Mouse (Mus musculus): ENCODE results near the gene 4833427G06Rik. TPM values are rescaled to one million over a fixed set of nuclear protein-coding genes. Genes with fewer than 3 reads are reported as not detected.

Gene 4833427G06Rik
- total RNA-seq, 2 experiments from 2014 or later, result not detected

DNA sequence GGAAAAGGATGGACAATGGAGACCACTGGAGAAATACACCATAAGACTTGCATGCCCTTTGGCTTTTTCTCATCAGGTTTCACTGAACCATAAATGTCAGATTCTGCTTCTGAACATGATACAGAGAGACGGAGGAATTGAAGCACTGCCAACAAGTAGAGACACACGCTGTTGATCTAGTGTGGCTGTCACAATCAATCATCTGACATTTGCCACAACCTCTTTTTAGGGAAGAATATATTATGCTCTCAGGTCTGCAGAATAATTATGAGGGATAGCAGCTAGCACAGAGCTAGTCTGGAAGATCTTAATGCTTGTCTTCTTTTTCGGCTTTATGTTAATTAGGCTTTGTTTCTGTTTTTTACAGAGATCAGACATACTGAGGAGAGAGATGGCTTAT, 33.7 kb downstream of the 4833427G06Rik start:
- DNase-seq, result no peak

GRCm38 (mm10) chr9:51060601-51061000, 41.3 kb downstream of the 4833427G06Rik start, which contains the start of gene Btg4:
Gene Btg4, plus strand, starts transcription at chr9:51060901.
- DNase-seq, result no peak

DNA sequence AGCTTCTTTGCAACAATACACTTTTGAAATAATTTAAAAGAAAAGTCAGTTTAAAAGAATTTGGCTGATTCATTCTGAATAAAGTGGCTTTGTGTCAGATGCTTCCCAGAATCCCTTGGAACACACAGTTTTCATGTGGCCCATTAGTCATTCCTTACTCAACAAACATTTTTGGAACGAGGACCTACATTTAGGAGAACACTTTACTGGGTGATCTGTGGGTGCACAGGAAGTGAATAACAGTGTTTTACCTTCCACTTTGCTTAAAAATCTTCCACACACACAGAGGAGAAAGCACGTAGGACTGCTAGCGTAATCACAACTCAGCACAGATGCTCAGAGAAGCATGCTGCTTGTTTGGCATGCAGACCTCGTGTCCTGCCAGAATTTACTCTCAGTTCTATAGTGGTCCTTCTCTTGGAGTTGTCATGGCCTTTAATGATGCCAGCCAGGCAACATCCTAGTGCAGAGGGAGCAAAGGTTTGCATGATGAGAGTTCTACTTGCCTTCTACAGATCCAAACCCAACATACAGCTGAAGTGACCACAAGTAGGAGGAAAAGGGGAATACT, 42.8 kb downstream of the 4833427G06Rik start:
- DNase-seq, result no peak

DNA sequence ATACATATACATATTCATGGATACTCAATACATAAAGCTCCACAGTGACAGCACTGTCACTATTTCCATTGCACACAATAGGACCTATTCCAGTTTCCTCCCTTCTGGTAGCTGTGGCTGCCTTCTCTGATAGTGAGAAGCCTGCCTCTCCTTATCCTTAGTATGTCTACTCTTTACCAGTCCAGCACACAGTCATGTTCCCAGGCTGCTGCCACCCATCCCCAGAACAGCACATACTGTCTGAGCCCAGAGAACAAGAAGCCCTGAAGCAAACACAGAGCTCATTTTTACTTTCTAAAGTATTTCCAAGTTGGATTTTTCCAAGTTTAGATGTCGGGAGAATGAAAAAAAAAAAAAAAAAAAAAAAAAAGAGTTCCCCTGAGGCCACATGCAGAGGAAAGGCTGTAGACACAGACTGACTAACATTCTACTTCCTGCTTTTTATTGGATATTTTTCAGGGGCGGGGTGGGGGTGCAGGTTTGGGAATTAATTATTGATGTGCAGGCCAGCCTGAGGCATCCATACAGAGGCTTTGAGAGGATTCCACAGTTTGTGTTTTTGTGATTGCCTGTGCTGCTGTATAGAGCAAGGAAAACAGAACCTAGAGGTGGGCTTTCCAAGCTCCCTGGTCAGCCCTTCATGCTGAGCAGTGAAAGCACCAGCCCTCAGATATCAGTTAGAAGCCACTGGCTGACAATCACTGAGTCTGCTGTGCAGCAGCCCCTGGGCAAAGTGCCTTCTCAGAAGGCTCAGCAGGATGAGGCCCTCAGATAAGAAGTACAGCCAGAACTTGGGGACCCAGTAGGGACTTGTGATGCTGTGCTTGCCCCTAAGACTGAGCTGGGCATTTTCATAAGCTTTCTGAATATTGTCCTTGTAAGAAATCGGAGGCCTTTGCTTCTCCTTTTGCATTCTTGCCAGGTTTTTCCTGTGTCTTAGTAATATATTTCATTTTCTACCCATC, 45.2 kb downstream of the 4833427G06Rik start:
- peak; percentile 15 for DNase-seq

GRCm38 (mm10) chr9:51052180-51052579, 49.7 kb downstream of the 4833427G06Rik start:
- DNase-seq, result no peak

DNA sequence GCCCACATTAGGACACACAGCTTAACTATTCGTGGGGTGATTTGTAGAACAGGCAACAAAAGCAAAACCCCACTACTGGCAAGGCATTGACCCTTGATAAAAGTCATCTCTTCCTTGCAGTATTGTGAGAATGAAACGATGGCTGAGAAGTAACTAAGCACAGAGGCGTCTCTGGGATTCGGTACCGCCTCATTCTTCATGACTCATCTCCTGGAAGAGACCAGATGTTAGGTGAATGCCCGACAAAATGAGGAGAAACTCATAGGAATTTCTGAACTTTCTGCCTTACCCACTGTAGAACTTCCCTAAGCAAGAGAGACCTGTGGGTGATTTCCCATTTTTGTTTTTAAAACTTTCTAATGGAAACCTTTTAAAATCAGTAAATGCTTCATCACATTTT, 59.7 kb downstream of the 4833427G06Rik start:
- no peak for DNase-seq

- no peak for DNase-seq
Measured at GRCm38 (mm10) chr9:51041491-51041980, 60.3 kb downstream of the 4833427G06Rik start.

GRCm38 (mm10) chr9:51032785-51033529, 68.9 kb downstream of the 4833427G06Rik start:
- no peak for DNase-seq

- no peak for DNase-seq
Measured at GRCm38 (mm10) chr9:51032291-51032690, 69.6 kb downstream of the 4833427G06Rik start.

DNA sequence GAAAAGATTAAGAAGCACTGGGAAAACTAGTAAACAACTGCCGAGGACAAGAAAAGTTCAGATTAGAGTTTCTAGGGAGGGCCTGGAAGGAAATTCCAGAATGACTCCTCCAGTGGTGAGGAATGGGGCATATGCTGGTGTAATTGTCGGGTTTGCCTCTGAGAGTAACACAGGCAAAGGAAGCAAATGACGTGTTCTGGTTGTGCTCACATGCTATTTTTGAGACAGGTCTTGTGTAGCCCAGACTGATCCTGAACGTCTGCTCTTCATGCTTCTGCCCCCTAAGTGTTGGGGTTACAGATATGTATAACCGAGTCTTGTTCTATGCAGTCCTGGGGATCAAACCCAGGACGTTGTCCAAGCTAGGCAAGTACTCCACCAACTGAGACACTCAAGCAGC, 70.3 kb downstream of the 4833427G06Rik start:
- no peak for DNase-seq

Small RNA genes within 50 kb of the gene (microRNA-seq; reads per million reads assigned to microRNA genes)
- gene Mir34b (ENCODE audit: borderline replicate concordance in 2 of 2), result 2.2 to 2.4 reads per million in 2 experiments
- gene Mir34c (ENCODE audit: borderline replicate concordance in 2 of 2), result 92.6 to 111 reads per million in 2 experiments

Other genes with a start within 250 kb of the 4833427G06Rik start
- gene Sik2, start 93.0 kb downstream of the 4833427G06Rik start, total RNA-seq (2021), result 10 to 100 TPM; 15.7 to 30.7 TPM
- not detected for gene Btg4, start 41.2 kb downstream of the 4833427G06Rik start, total RNA-seq (2021)
- gene Layn, start 25.0 kb downstream of the 4833427G06Rik start, total RNA-seq (2021), result 1 to 10 TPM in 1 of 2 experiments, under 1 TPM in 1; 0.64 to 2.8 TPM
- gene Gm32742, start 63.4 kb upstream of the 4833427G06Rik start, total RNA-seq (2021), result not detected
- under 1 TPM in 1 of 2 experiments, not detected in 1; 0.13 TPM for gene Pou2af1, start 111.6 kb upstream of the 4833427G06Rik start, total RNA-seq (2021)
- 1 to 10 TPM in 1 of 2 experiments, not detected in 1; 1.1 TPM for gene Colca2, start 176.5 kb upstream of the 4833427G06Rik start, total RNA-seq (2021)
- not detected for gene 1810046K07Rik, start 226.8 kb upstream of the 4833427G06Rik start, total RNA-seq (2021)

All from gastrocnemius, postnatal 25 days (tissue).